Mouse (Mus musculus): ENCODE data around the gene Tmem121b.

DNA sequence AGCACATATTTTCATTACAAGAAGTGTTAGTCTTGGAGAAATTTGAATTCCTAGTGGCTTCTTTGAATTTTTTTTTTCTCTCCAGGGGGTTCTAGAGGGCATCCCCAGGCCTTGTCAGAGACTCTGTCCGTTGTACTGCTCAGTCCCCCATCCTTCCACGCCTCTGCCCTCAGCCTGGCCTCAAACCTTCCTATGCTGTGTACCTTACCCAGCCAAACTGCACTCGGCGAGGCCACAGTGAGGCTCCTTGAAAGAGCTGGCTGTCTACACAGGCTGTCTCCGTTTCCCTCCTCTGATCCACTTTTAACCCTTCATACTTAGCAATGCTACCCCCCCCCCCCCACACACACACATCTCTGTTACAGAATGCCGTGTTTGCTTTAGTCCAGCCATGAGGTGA, 31.4 kb downstream of the Tmem121b start:
- TF ChIP-seq CTCF (IDR thresholded peaks at IDR 0.05; ENCODE audit: low read depth), result no peak
- no peak for TF ChIP-seq EP300 (IDR thresholded peaks at IDR 0.05; ENCODE audit: low read depth)
